In genomic region chr19:12440103-12440725, GRCm38 (mm10) we compare ENCODE assay signal across 20 mouse cellular contexts. TPM values are rescaled to one million over a fixed set of nuclear protein-coding genes. Genes with fewer than 3 reads are reported as not detected.
DNase-seq lines count a peak whose midpoint lies in the region; ATAC-seq lines count a peak whose summit lies in the region.
"Had no signal": no experiment of that assay in that cellular context is flagged by ENCODE, and none has a peak within 500 bp of the region (broad histone marks: within the 10 kb centered on the region; RNA-seq: fewer than 3 reads in every experiment).

No protein-coding gene starts in this region.

- H3K9ac ChIP-seq in forebrain, embryonic 15.5 days (replicated peaks): no peak overlapping the region
- H3K9ac ChIP-seq: heart, embryonic 15.5 days; hindbrain, embryonic 15.5 days; lung, embryonic 15.5 days; neural tube, embryonic 15.5 days; stomach, embryonic 15.5 days had no signal

- no peaks in the 10 kb centered on the region for H3K36me3 ChIP-seq in forebrain, embryonic 15.5 days
- H3K36me3 ChIP-seq: heart, embryonic 15.5 days; hindbrain, embryonic 15.5 days; lung, embryonic 15.5 days; neural tube, embryonic 15.5 days; stomach, embryonic 15.5 days had no signal

- no peaks in the 10 kb centered on the region for H3K27me3 ChIP-seq in forebrain, embryonic 15.5 days
- H3K27me3 ChIP-seq: heart, embryonic 15.5 days; hindbrain, embryonic 15.5 days; lung, embryonic 15.5 days; neural tube, embryonic 15.5 days; stomach, embryonic 15.5 days had no signal

- peak; percentile 45 to 58 for DNase-seq in heart, adult 9 months (ENCODE audit: low spot score in 2 of 2)
- DNase-seq in heart, postnatal 25 days (ENCODE audit: low spot score): no peak
- peak; percentile 11 for DNase-seq in 3T3-L1 (ENCODE audit: low read depth, low spot score)
- peak; percentile 27 for DNase-seq in NIH3T3 (ENCODE audit: low read depth)
- peak; percentile 44 for DNase-seq in lung, postnatal 36 days
- DNase-seq in embryo, embryonic 11 days: no peak
- no peak for DNase-seq in adrenal gland, adult 18-20 months (ENCODE audit: low spot score in 2 of 2)
- DNase-seq: adrenal gland, adult 8-10 months; kidney, adult 9 months; thymus, postnatal 4 days had no signal

- ATAC-seq in forebrain, embryonic 15.5 days (replicated peaks): no peak

- intact Hi-C loops in heart, postnatal 25 days (cut with DNase I): no loop called here

- no peak overlapping the region for H3K4me3 ChIP-seq in forebrain, embryonic 15.5 days
- H3K4me3 ChIP-seq: erythroblast, embryonic 14.5 days; heart, embryonic 15.5 days; hindbrain, embryonic 15.5 days; lung, embryonic 15.5 days; neural tube, embryonic 15.5 days; stomach, embryonic 15.5 days had no signal

- H3K27ac ChIP-seq in forebrain, embryonic 15.5 days (replicated peaks): no peak overlapping the region
- H3K27ac ChIP-seq: heart, embryonic 15.5 days; hindbrain, embryonic 15.5 days; lung, embryonic 15.5 days; neural tube, embryonic 15.5 days; stomach, embryonic 15.5 days had no signal

- no peaks in the 10 kb centered on the region for H3K9me3 ChIP-seq in forebrain, embryonic 15.5 days
- H3K9me3 ChIP-seq: heart, embryonic 15.5 days; hindbrain, embryonic 15.5 days; lung, embryonic 15.5 days; neural tube, embryonic 15.5 days; stomach, embryonic 15.5 days had no signal

- WGBS in forebrain, embryonic 15.5 days: 74% methylated on average over 5 of the region's 5 CpGs

- no peak overlapping the region for H3K4me2 ChIP-seq in forebrain, embryonic 15.5 days (replicated peaks)
- H3K4me2 ChIP-seq: heart, embryonic 15.5 days; hindbrain, embryonic 15.5 days; lung, embryonic 15.5 days; neural tube, embryonic 15.5 days; stomach, embryonic 15.5 days had no signal

- H3K4me1 ChIP-seq in forebrain, embryonic 15.5 days: no peaks in the 10 kb centered on the region
- H3K4me1 ChIP-seq: hindbrain, embryonic 15.5 days; lung, embryonic 15.5 days; neural tube, embryonic 15.5 days; stomach, embryonic 15.5 days had no signal

RNA-seq across cellular contexts. Expression of gene Pfpl, which starts 12.5 kb away (rescaled TPM):
- total RNA-seq in heart, postnatal 25 days (2021): not detected
- not detected in 2 replicates for polyA plus RNA-seq in forebrain, embryonic 15.5 days (2015; fragmentation: Nextera tagmentation; extraction: Ambion mirVana)
- total RNA-seq in adrenal gland, adult 18-20 months (2021): not detected
- total RNA-seq: adrenal gland, adult 8-10 months; layer of hippocampus, adult 18-20 months had no signal
- polyA plus RNA-seq: erythroblast, embryonic 14.5 days; frontal cortex, adult 2 months; heart, embryonic 15.5 days; hindbrain, embryonic 15.5 days; lung, embryonic 15.5 days; neural tube, embryonic 15.5 days; stomach, embryonic 15.5 days had no signal

RNA-seq across cellular contexts. Expression of gene Mpeg1, which starts 20.4 kb away (rescaled TPM):
- total RNA-seq in heart, postnatal 25 days (2021): 1 to 10 TPM; 7.4 to 8.3 TPM
- 0.55 and 0.56 TPM in 2 replicates for polyA plus RNA-seq in forebrain, embryonic 15.5 days (2015; fragmentation: Nextera tagmentation; extraction: Ambion mirVana)
- 10 to 100 TPM; 31.6 to 57.3 TPM for total RNA-seq in adrenal gland, adult 18-20 months (2021)

RNA-seq across cellular contexts. Expression of gene Olfr1441, which starts 23.0 kb away (rescaled TPM):
- not detected for total RNA-seq in heart, postnatal 25 days (2021)
- polyA plus RNA-seq in forebrain, embryonic 15.5 days (2015; fragmentation: Nextera tagmentation; extraction: Ambion mirVana): not detected in 2 replicates
- total RNA-seq in adrenal gland, adult 18-20 months (2021): not detected
- total RNA-seq: adrenal gland, adult 8-10 months; layer of hippocampus, adult 18-20 months; left cerebral cortex, postnatal 10 days had no signal
- polyA plus RNA-seq: erythroblast, embryonic 14.5 days; frontal cortex, adult 2 months; heart, embryonic 15.5 days; hindbrain, embryonic 15.5 days; lung, embryonic 15.5 days; neural tube, embryonic 15.5 days; stomach, embryonic 15.5 days had no signal

RNA-seq across cellular contexts. Expression of gene Olfr1440, which starts 53.1 kb away (rescaled TPM):
- total RNA-seq in heart, postnatal 25 days (2021): not detected
- not detected in 2 replicates for polyA plus RNA-seq in forebrain, embryonic 15.5 days (2015; fragmentation: Nextera tagmentation; extraction: Ambion mirVana)
- not detected for total RNA-seq in adrenal gland, adult 18-20 months (2021)
- total RNA-seq: adrenal gland, adult 8-10 months; layer of hippocampus, adult 18-20 months; left cerebral cortex, postnatal 10 days had no signal
- polyA plus RNA-seq: erythroblast, embryonic 14.5 days; frontal cortex, adult 2 months; heart, embryonic 15.5 days; hindbrain, embryonic 15.5 days; lung, embryonic 15.5 days; neural tube, embryonic 15.5 days; stomach, embryonic 15.5 days had no signal

Comparison
In these comparisons a context has a peak if more than half of its experiments do, and no peak if none do; other contexts are left out.
1. DNase-seq: peak in heart, adult 9 months (2 of 2), 3T3-L1 (single experiment), NIH3T3 (single experiment) and lung, postnatal 36 days (single experiment); none in heart, postnatal 25 days (single experiment), embryo, embryonic 11 days (single experiment) and adrenal gland, adult 18-20 months (0 of 2).